Mouse (Mus musculus): Measurements from ENCODE around the gene Gm9817. TPM values are rescaled to one million over a fixed set of nuclear protein-coding genes. Genes with fewer than 3 reads are reported as not detected.
"Not testable (repeated sequence)": the region's sequence is repeated elsewhere in the genome, so short reads cannot be mapped to it uniquely, and the experiment has no call there.

Gm9817 gene
- polyA plus RNA-seq (2011; ENCODE audit: insufficient read depth, insufficient read length, low read depth, missing spikeins) = 0.52 and 0.70 TPM in 2 replicates

DNA sequence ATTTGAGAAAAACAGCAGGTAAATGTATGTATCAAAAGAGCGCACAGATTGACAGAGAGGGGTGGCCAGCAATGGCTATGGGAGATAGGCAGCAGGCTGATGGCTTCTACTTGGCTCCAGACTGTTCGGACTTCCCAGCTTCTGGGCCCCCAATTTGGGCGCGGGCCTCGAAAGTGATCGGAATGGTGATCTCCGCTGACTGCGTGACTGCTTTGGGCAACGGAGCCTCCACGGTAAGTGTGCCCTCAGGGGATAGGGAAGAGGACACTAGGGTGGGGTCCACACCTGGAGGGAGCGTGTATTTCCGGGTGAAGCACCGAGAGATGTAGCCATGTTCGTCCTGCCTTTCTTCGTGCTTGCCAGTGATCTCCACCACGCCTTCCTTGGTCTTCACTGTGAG is at the start of gene Gm9817:
TSS of gene Gm9817 (plus strand) at position 301 of the 400 bp plus-strand sequence.
- H3K9ac ChIP-seq (ENCODE audit: low read depth, poor library complexity, severe bottlenecking); H3K27ac ChIP-seq (ENCODE audit: insufficient read depth, low read length); H3K36me3 ChIP-seq (ENCODE audit: control insufficient read depth, insufficient read depth, low read length, poor library complexity, severe bottlenecking); H3K27me3 ChIP-seq (ENCODE audit: control insufficient read depth, insufficient read depth, low read length, poor library complexity, severe bottlenecking); H3K4me1 ChIP-seq (ENCODE audit: control insufficient read depth, insufficient read depth, low read length); H3K9me3 ChIP-seq (replicated peaks; ENCODE audit: control insufficient read depth, insufficient read depth, low read length, poor library complexity, severe bottlenecking): not testable (repeated sequence)
- peak within 1 kb of the TSS; percentile 66 for H3K4me3 ChIP-seq (ENCODE audit: low read depth, low read length)

DNA sequence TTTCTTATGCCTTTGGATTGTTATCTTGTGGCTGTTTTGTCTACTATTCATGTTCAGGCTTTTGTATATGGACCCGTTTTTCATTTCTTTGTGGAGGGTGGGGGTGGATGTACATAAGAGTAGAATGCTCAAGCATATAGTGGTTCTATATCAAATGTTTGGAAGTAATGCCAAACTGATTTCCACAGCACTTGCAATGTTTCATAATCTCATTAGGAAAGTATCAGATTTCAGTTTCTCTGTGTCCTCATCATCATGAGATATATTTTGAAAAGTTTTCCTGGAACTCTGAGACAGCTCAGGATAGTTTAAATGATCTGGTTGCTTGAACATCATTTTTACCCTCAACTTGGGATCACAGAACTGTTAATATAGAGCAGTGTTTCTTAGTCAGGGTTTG is 48.7 kb upstream of the Gm9817 start:
- TF ChIP-seq CTCF (IDR thresholded peaks at IDR 0.05; ENCODE audit: low read depth, low read length) = no peak
- no peak for TF ChIP-seq POLR2A (IDR thresholded peaks at IDR 0.05; ENCODE audit: insufficient read depth, low read length)
- no peak for TF ChIP-seq EP300 (IDR thresholded peaks at IDR 0.05; ENCODE audit: insufficient read depth, low read depth, low read length)
- no peak overlapping the region for H3K4me3 ChIP-seq (ENCODE audit: low read depth, low read length)
- no peaks in the 10 kb centered on the region for H3K4me1 ChIP-seq (ENCODE audit: control insufficient read depth, insufficient read depth, low read length)
- no peaks in the 10 kb centered on the region for H3K27me3 ChIP-seq (ENCODE audit: control insufficient read depth, insufficient read depth, low read length, poor library complexity, severe bottlenecking)
- no peak overlapping the region for H3K9ac ChIP-seq (ENCODE audit: low read depth, poor library complexity, severe bottlenecking)
- H3K9me3 ChIP-seq (replicated peaks; ENCODE audit: control insufficient read depth, insufficient read depth, low read length, poor library complexity, severe bottlenecking) = no peaks in the 10 kb centered on the region
- no peak overlapping the region for H3K27ac ChIP-seq (ENCODE audit: insufficient read depth, low read length)
- no peaks in the 10 kb centered on the region for H3K36me3 ChIP-seq (ENCODE audit: control insufficient read depth, insufficient read depth, low read length, poor library complexity, severe bottlenecking)

DNA sequence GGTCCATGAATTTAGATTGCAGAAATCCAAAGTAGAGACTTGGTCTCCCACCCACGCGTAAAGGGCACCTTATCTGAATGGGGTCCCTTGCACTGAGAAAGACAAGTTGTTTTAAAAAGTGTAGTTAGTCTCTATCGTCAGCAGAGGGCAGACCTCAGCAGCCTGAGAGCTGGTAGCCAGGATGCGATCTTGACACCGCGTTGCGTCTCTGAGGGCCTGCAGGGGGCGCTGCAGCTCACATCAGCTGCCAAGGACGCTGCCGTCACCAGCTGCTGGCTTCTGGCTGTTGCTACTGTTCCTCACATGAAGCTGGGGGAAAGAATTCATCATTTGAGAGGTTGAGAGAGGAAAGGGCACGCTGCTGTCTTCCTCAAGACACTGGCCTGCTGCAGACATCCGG is 47.7 kb upstream of the Gm9817 start:
- H3K36me3 ChIP-seq (ENCODE audit: control insufficient read depth, insufficient read depth, low read length, poor library complexity, severe bottlenecking) = no peaks in the 10 kb centered on the region
- no peak overlapping the region for H3K27ac ChIP-seq (ENCODE audit: insufficient read depth, low read length)
- H3K9ac ChIP-seq (ENCODE audit: low read depth, poor library complexity, severe bottlenecking) = no peak overlapping the region
- H3K4me1 ChIP-seq (ENCODE audit: control insufficient read depth, insufficient read depth, low read length) = no peaks in the 10 kb centered on the region
- no peaks in the 10 kb centered on the region for H3K27me3 ChIP-seq (ENCODE audit: control insufficient read depth, insufficient read depth, low read length, poor library complexity, severe bottlenecking)
- no peak overlapping the region for H3K4me3 ChIP-seq (ENCODE audit: low read depth, low read length)
- H3K9me3 ChIP-seq (replicated peaks; ENCODE audit: control insufficient read depth, insufficient read depth, low read length, poor library complexity, severe bottlenecking) = no peaks in the 10 kb centered on the region
- TF ChIP-seq CTCF (IDR thresholded peaks at IDR 0.05; ENCODE audit: low read depth, low read length) (peak; percentile 100), EP300 (IDR thresholded peaks at IDR 0.05; ENCODE audit: insufficient read depth, low read depth, low read length) (no peak)

DNA sequence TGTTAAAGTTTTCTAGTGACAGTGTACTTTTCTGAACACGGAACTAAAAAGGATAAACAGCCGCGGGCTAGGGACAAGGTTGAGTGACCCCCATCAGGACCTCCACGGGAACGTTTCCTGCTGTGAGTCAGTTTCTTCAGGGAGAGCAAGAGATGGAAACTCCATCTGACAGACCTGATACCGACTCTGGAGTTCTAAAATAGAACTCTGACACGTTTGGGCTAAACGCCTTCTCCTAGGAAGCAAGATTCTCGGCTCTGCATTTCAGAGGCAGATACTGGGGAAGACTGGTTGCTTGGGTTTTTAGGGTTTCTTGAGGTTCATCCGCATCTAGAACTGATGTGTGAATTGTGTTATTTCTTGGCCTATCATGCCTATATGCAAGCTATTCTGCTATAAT is 47.2 kb upstream of the Gm9817 start:
- no peak overlapping the region for H3K9ac ChIP-seq (ENCODE audit: low read depth, poor library complexity, severe bottlenecking)
- H3K4me3 ChIP-seq (ENCODE audit: low read depth, low read length) = no peak overlapping the region
- no peaks in the 10 kb centered on the region for H3K4me1 ChIP-seq (ENCODE audit: control insufficient read depth, insufficient read depth, low read length)
- no peaks in the 10 kb centered on the region for H3K36me3 ChIP-seq (ENCODE audit: control insufficient read depth, insufficient read depth, low read length, poor library complexity, severe bottlenecking)
- H3K27me3 ChIP-seq (ENCODE audit: control insufficient read depth, insufficient read depth, low read length, poor library complexity, severe bottlenecking) = no peaks in the 10 kb centered on the region
- TF ChIP-seq EP300 (IDR thresholded peaks at IDR 0.05; ENCODE audit: insufficient read depth, low read depth, low read length) = no peak
- TF ChIP-seq CTCF (IDR thresholded peaks at IDR 0.05; ENCODE audit: low read depth, low read length) = no peak
- TF ChIP-seq POLR2A (IDR thresholded peaks at IDR 0.05; ENCODE audit: insufficient read depth, low read length) = no peak
- no peaks in the 10 kb centered on the region for H3K9me3 ChIP-seq (replicated peaks; ENCODE audit: control insufficient read depth, insufficient read depth, low read length, poor library complexity, severe bottlenecking)
- H3K27ac ChIP-seq (ENCODE audit: insufficient read depth, low read length) = no peak overlapping the region

DNA sequence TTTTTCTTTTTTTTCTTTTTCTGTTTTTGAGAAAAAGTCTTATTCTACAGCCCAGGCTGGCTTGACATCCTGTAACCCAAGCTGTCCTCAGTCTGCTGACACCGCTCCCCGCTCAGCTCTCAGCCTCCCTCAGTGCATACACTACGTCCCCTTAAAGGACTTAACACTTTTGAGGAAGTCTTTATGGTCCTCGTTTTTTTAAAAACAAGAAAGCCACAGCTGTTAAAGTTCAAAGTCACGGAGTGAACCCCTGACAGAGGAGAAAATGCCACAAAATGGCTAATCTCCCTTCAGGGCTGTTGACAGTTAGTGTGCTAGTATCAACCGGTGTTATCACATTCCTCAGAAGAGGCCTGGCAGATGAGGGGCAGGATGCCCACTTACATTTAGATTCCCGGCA is 46.7 kb upstream of the Gm9817 start:
- H3K4me1 ChIP-seq (ENCODE audit: control insufficient read depth, insufficient read depth, low read length) = no peaks in the 10 kb centered on the region
- no peak overlapping the region for H3K27ac ChIP-seq (ENCODE audit: insufficient read depth, low read length)
- no peak overlapping the region for H3K9ac ChIP-seq (ENCODE audit: low read depth, poor library complexity, severe bottlenecking)
- no peaks in the 10 kb centered on the region for H3K36me3 ChIP-seq (ENCODE audit: control insufficient read depth, insufficient read depth, low read length, poor library complexity, severe bottlenecking)
- no peak overlapping the region for H3K4me3 ChIP-seq (ENCODE audit: low read depth, low read length)
- TF ChIP-seq POLR2A (IDR thresholded peaks at IDR 0.05; ENCODE audit: insufficient read depth, low read length) (no peak), EP300 (IDR thresholded peaks at IDR 0.05; ENCODE audit: insufficient read depth, low read depth, low read length) (no peak), CTCF (IDR thresholded peaks at IDR 0.05; ENCODE audit: low read depth, low read length) (no peak)
- H3K27me3 ChIP-seq (ENCODE audit: control insufficient read depth, insufficient read depth, low read length, poor library complexity, severe bottlenecking) = no peaks in the 10 kb centered on the region
- no peaks in the 10 kb centered on the region for H3K9me3 ChIP-seq (replicated peaks; ENCODE audit: control insufficient read depth, insufficient read depth, low read length, poor library complexity, severe bottlenecking)

DNA sequence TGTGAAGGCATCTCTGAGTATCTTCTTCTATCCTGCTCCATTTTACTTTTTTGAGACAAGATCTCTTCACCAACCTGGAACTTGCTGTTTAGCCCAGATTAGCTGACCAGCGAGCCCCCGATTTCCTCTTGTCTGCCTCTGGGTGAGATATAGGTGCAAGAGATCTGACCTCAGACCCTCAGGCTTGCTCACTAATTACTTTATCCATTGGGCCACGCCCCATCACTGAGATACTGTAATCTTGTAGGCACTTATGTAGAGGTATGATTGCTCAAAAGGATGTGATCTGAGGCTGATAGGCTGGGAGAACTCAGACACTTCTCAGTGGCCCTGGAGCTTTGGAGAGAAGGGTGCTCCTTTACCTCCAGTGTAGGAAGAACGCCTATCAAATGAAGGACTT is 46.0 kb upstream of the Gm9817 start:
- Histone ChIP-seq H3K9me3 (replicated peaks; ENCODE audit: control insufficient read depth, insufficient read depth, low read length, poor library complexity, severe bottlenecking) (no peaks in the 10 kb centered on the region), H3K9ac (ENCODE audit: low read depth, poor library complexity, severe bottlenecking) (no peak overlapping the region), H3K4me3 (ENCODE audit: low read depth, low read length) (no peak overlapping the region), H3K4me1 (ENCODE audit: control insufficient read depth, insufficient read depth, low read length) (no peaks in the 10 kb centered on the region), H3K27ac (ENCODE audit: insufficient read depth, low read length) (no peak overlapping the region), H3K36me3 (ENCODE audit: control insufficient read depth, insufficient read depth, low read length, poor library complexity, severe bottlenecking) (no peaks in the 10 kb centered on the region), H3K27me3 (ENCODE audit: control insufficient read depth, insufficient read depth, low read length, poor library complexity, severe bottlenecking) (no peaks in the 10 kb centered on the region)
- TF ChIP-seq EP300 (IDR thresholded peaks at IDR 0.05; ENCODE audit: insufficient read depth, low read depth, low read length) (no peak), POLR2A (IDR thresholded peaks at IDR 0.05; ENCODE audit: insufficient read depth, low read length) (no peak), CTCF (IDR thresholded peaks at IDR 0.05; ENCODE audit: low read depth, low read length) (no peak)

Data from ES-Bruce4 (cell line).